Mouse (Mus musculus) right cerebral cortex, adult 18-20 months (tissue): ENCODE measurements at regions not wholly inside any gene's neighbourhood (a gene's known extent, or its start where the extent isn't known, plus 50 kb on each side); places are given as distances from the start of the nearest gene placed in this dataset.

Source experiments
- DNase-seq: peaks from one replicate; pipeline ENCODE4 v3.0.0; 2022; ENCODE audit warnings: mixed read lengths

GRCm38 (mm10) chr1:19951680-19952248 is 666.1 kb downstream of the Pkhd1 start:
- DNase-seq, result no peak

GRCm38 (mm10) chr1:19973364-19973763 is 644.5 kb downstream of the Pkhd1 start:
- DNase-seq, result no peak

GRCm38 (mm10) chr1:19973981-19974380 is 643.9 kb downstream of the Pkhd1 start:
- DNase-seq, result no peak

GRCm38 (mm10) chr1:19975436-19975835 is 642.4 kb downstream of the Pkhd1 start:
- DNase-seq, result no peak

GRCm38 (mm10) chr1:19981189-19981588 is 636.7 kb downstream of the Pkhd1 start:
- no peak for DNase-seq

GRCm38 (mm10) chr1:19982791-19983190 is 635.1 kb downstream of the Pkhd1 start:
- DNase-seq, result no peak

GRCm38 (mm10) chr1:19983504-19983903 is 634.4 kb downstream of the Pkhd1 start:
- no peak for DNase-seq

- DNase-seq, result no peak
These were observed 627.9 kb downstream of the Pkhd1 start for GRCm38 (mm10) chr1:19989921-19990320.
